Mouse (Mus musculus): ENCODE measurements at regions not wholly inside any gene's neighbourhood (a gene's known extent, or its start where the extent isn't known, plus 50 kb on each side); places are given as distances from the start of the nearest gene placed in this dataset.

- no peak overlapping the region for H3K9ac ChIP-seq (ENCODE audit: insufficient read depth, low read depth, low read length, poor library complexity, severe bottlenecking)
- no peaks in the 10 kb centered on the region for H3K36me3 ChIP-seq (ENCODE audit: control insufficient read depth, insufficient read depth, low read length, poor library complexity, severe bottlenecking)
- no peak for DNase-seq (ENCODE audit: low read depth, low spot score)
- no peaks in the 10 kb centered on the region for H3K9me3 ChIP-seq (ENCODE audit: control insufficient read depth, insufficient read depth, low read depth, low read length)
- no peak overlapping the region for H3K4me3 ChIP-seq (ENCODE audit: insufficient read depth in 1 of 2, low read depth in 1 of 2, low read length in 2 of 2, poor library complexity in 1 of 2, severe bottlenecking in 1 of 2)
- in situ Hi-C loops (cut with MboI; ENCODE audit: low sequenced_read_pairs in 2 of 2, unreplicated experiment in 2 of 2) = no loop called here
- H3K27ac ChIP-seq (ENCODE audit: insufficient read depth, low read depth, low read length, poor library complexity, severe bottlenecking) = no peak overlapping the region
- TF ChIP-seq HCFC1 (IDR thresholded peaks at IDR 0.05; ENCODE audit: borderline replicate concordance, insufficient read depth, low read length) (no peak), ZC3H11A (IDR thresholded peaks at IDR 0.05; ENCODE audit: borderline replicate concordance, low read depth, low read length) (no peak), MAFK (IDR thresholded peaks at IDR 0.05; ENCODE audit: insufficient read depth, low read depth, low read length) (no peak), ZNF384 (IDR thresholded peaks at IDR 0.05; ENCODE audit: low read depth, low read length) (no peak), CHD2 (IDR thresholded peaks at IDR 0.05; ENCODE audit: low read depth, low read length) (no peak)
- H3K4me1 ChIP-seq (ENCODE audit: control insufficient read depth in 2 of 2, insufficient read depth in 2 of 2, low read length in 2 of 2, poor library complexity in 1 of 2) = no peaks in the 10 kb centered on the region
Measured at GRCm38 (mm10) chr13:29040331-29040730, 86.8 kb upstream of the Sox4 start.

GRCm38 (mm10) chr13:29034904-29035303 lies 81.4 kb upstream of the Sox4 start:
- DNase-seq (ENCODE audit: low read depth, low spot score) = no peak
- Histone ChIP-seq H3K36me3 (ENCODE audit: control insufficient read depth, insufficient read depth, low read length, poor library complexity, severe bottlenecking) (no peaks in the 10 kb centered on the region), H3K4me1 (ENCODE audit: control insufficient read depth in 2 of 2, insufficient read depth in 2 of 2, low read length in 2 of 2, poor library complexity in 1 of 2) (no peaks in the 10 kb centered on the region), H3K27ac (ENCODE audit: insufficient read depth, low read depth, low read length, poor library complexity, severe bottlenecking) (no peak overlapping the region), H3K9ac (ENCODE audit: insufficient read depth, low read depth, low read length, poor library complexity, severe bottlenecking) (no peak overlapping the region), H3K9me3 (ENCODE audit: control insufficient read depth, insufficient read depth, low read depth, low read length) (no peaks in the 10 kb centered on the region), H3K4me3 (ENCODE audit: insufficient read depth in 1 of 2, low read depth in 1 of 2, low read length in 2 of 2, poor library complexity in 1 of 2, severe bottlenecking in 1 of 2) (no peak overlapping the region)
- no peak for TF ChIP-seq CHD2 (IDR thresholded peaks at IDR 0.05; ENCODE audit: low read depth, low read length)
- TF ChIP-seq ZC3H11A (IDR thresholded peaks at IDR 0.05; ENCODE audit: borderline replicate concordance, low read depth, low read length) = no peak
- in situ Hi-C loops (cut with MboI; ENCODE audit: low sequenced_read_pairs in 2 of 2, unreplicated experiment in 2 of 2) = no loop called here

GRCm38 (mm10) chr13:29034444-29034843 lies 80.9 kb upstream of the Sox4 start:
- Histone ChIP-seq H3K36me3 (ENCODE audit: control insufficient read depth, insufficient read depth, low read length, poor library complexity, severe bottlenecking) (no peaks in the 10 kb centered on the region), H3K27ac (ENCODE audit: insufficient read depth, low read depth, low read length, poor library complexity, severe bottlenecking) (no peak overlapping the region), H3K4me1 (ENCODE audit: control insufficient read depth in 2 of 2, insufficient read depth in 2 of 2, low read length in 2 of 2, poor library complexity in 1 of 2) (no peaks in the 10 kb centered on the region), H3K9ac (ENCODE audit: insufficient read depth, low read depth, low read length, poor library complexity, severe bottlenecking) (no peak overlapping the region), H3K9me3 (ENCODE audit: control insufficient read depth, insufficient read depth, low read depth, low read length) (no peaks in the 10 kb centered on the region), H3K4me3 (ENCODE audit: insufficient read depth in 1 of 2, low read depth in 1 of 2, low read length in 2 of 2, poor library complexity in 1 of 2, severe bottlenecking in 1 of 2) (no peak overlapping the region)
- no peak for TF ChIP-seq ZC3H11A (IDR thresholded peaks at IDR 0.05; ENCODE audit: borderline replicate concordance, low read depth, low read length)
- TF ChIP-seq CHD2 (IDR thresholded peaks at IDR 0.05; ENCODE audit: low read depth, low read length) = no peak
- no peak for TF ChIP-seq HCFC1 (IDR thresholded peaks at IDR 0.05; ENCODE audit: borderline replicate concordance, insufficient read depth, low read length)
- TF ChIP-seq ZNF384 (IDR thresholded peaks at IDR 0.05; ENCODE audit: low read depth, low read length) = no peak
- TF ChIP-seq MAFK (IDR thresholded peaks at IDR 0.05; ENCODE audit: insufficient read depth, low read depth, low read length) = no peak
- in situ Hi-C loops (cut with MboI; ENCODE audit: low sequenced_read_pairs in 2 of 2, unreplicated experiment in 2 of 2) = no loop called here
- no peak for DNase-seq (ENCODE audit: low read depth, low spot score)

GRCm38 (mm10) chr13:29027146-29027545 lies 73.6 kb upstream of the Sox4 start:
- Histone ChIP-seq H3K9me3 (ENCODE audit: control insufficient read depth, insufficient read depth, low read depth, low read length) (no peaks in the 10 kb centered on the region), H3K4me3 (ENCODE audit: insufficient read depth in 1 of 2, low read depth in 1 of 2, low read length in 2 of 2, poor library complexity in 1 of 2, severe bottlenecking in 1 of 2) (no peak overlapping the region), H3K27ac (ENCODE audit: insufficient read depth, low read depth, low read length, poor library complexity, severe bottlenecking) (no peak overlapping the region), H3K4me1 (ENCODE audit: control insufficient read depth in 2 of 2, insufficient read depth in 2 of 2, low read length in 2 of 2, poor library complexity in 1 of 2) (no peaks in the 10 kb centered on the region), H3K36me3 (ENCODE audit: control insufficient read depth, insufficient read depth, low read length, poor library complexity, severe bottlenecking) (no peaks in the 10 kb centered on the region), H3K9ac (ENCODE audit: insufficient read depth, low read depth, low read length, poor library complexity, severe bottlenecking) (no peak overlapping the region)
- DNase-seq (ENCODE audit: low read depth, low spot score) = no peak
- no peak for TF ChIP-seq CHD2 (IDR thresholded peaks at IDR 0.05; ENCODE audit: low read depth, low read length)
- in situ Hi-C loops (cut with MboI; ENCODE audit: low sequenced_read_pairs in 2 of 2, unreplicated experiment in 2 of 2) = no loop called here

- Histone ChIP-seq H3K9ac (ENCODE audit: insufficient read depth, low read depth, low read length, poor library complexity, severe bottlenecking) (no peak overlapping the region), H3K27ac (ENCODE audit: insufficient read depth, low read depth, low read length, poor library complexity, severe bottlenecking) (no peak overlapping the region), H3K4me1 (ENCODE audit: control insufficient read depth in 2 of 2, insufficient read depth in 2 of 2, low read length in 2 of 2, poor library complexity in 1 of 2) (no peaks in the 10 kb centered on the region), H3K36me3 (ENCODE audit: control insufficient read depth, insufficient read depth, low read length, poor library complexity, severe bottlenecking) (no peaks in the 10 kb centered on the region), H3K9me3 (ENCODE audit: control insufficient read depth, insufficient read depth, low read depth, low read length) (no peaks in the 10 kb centered on the region), H3K4me3 (ENCODE audit: insufficient read depth in 1 of 2, low read depth in 1 of 2, low read length in 2 of 2, poor library complexity in 1 of 2, severe bottlenecking in 1 of 2) (no peak overlapping the region)
- in situ Hi-C loops (cut with MboI; ENCODE audit: low sequenced_read_pairs in 2 of 2, unreplicated experiment in 2 of 2) = no loop called here
- no peak for DNase-seq (ENCODE audit: low read depth, low spot score)
- TF ChIP-seq MAFK (IDR thresholded peaks at IDR 0.05; ENCODE audit: insufficient read depth, low read depth, low read length) (no peak), HCFC1 (IDR thresholded peaks at IDR 0.05; ENCODE audit: borderline replicate concordance, insufficient read depth, low read length) (no peak), ZNF384 (IDR thresholded peaks at IDR 0.05; ENCODE audit: low read depth, low read length) (no peak), CHD2 (IDR thresholded peaks at IDR 0.05; ENCODE audit: low read depth, low read length) (no peak), ZC3H11A (IDR thresholded peaks at IDR 0.05; ENCODE audit: borderline replicate concordance, low read depth, low read length) (no peak)
Measured at GRCm38 (mm10) chr13:29023486-29023885, 70.0 kb upstream of the Sox4 start.

All from ES-E14 (cell line).